Mouse (Mus musculus): Measurements from ENCODE around the gene Tfap2c. TPM values are rescaled to one million over a fixed set of nuclear protein-coding genes. Genes with fewer than 3 reads are reported as not detected.
A peak's percentile ranks its signal among the peaks of the same experiment; 100 is the strongest.

Gene Tfap2c
- polyA plus RNA-seq, 1 experiment from 2014 or later: not detected

DNA sequence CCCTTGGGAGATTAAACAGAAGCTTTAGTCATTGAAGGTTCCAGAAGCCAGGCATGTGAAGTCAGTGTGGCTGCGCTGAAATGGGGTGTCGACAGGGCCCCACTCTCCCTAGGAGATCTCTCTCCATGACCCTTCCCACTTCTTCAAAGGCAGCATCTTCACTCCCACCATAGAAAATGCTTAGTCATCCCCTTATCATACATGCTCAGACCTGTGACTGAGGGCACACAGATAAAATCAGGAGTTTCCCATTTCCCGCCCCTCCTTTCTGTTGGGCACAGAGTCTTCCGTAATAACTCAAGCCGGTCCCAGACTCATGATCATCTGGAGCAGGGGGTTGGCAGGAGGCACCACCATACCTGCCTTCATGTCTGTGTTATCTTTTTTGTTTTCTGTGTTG lies 41.4 kb downstream of the Tfap2c start:
- ATAC-seq (ENCODE audit: low read depth): 0 out of 2 replicates have a peak, but pooled peaks have one; percentile 9
- no peaks in the 10 kb centered on the region for H3K36me3 ChIP-seq (ENCODE audit: control insufficient read depth, insufficient read depth)
- H3K9me3 ChIP-seq (replicated peaks; ENCODE audit: control insufficient read depth, low read length): no peaks in the 10 kb centered on the region
- no peaks in the 10 kb centered on the region; the same call in 1 of the 2 replicates for H3K4me1 ChIP-seq (ENCODE audit: control insufficient read depth, low read depth, low read length)
- H3K9ac ChIP-seq (ENCODE audit: low read depth, low read length): no peak overlapping the region
- H3K27me3 ChIP-seq (ENCODE audit: control insufficient read depth, insufficient read depth, low read depth, low read length): no peaks in the 10 kb centered on the region
- WGBS (ENCODE audit: insufficient replicate concordance): 18% methylated on average over 5 of the region's 5 CpGs
- no peak overlapping the region for H3K4me3 ChIP-seq (ENCODE audit: low read depth, low read length)
- no peak overlapping the region for H3K27ac ChIP-seq (ENCODE audit: low read length)
- no peak overlapping the region for H3K4me2 ChIP-seq (ENCODE audit: low read depth, low read length)

GRCm38 (mm10) chr2:172594326-172594725 lies 44.9 kb downstream of the Tfap2c start:
- H3K4me2 ChIP-seq (ENCODE audit: low read depth, low read length): no peak overlapping the region
- H3K9me3 ChIP-seq (replicated peaks; ENCODE audit: control insufficient read depth, low read length): no peaks in the 10 kb centered on the region
- no peak for ATAC-seq (ENCODE audit: low read depth)
- no peaks in the 10 kb centered on the region for H3K27me3 ChIP-seq (ENCODE audit: control insufficient read depth, insufficient read depth, low read depth, low read length)
- H3K36me3 ChIP-seq (ENCODE audit: control insufficient read depth, insufficient read depth): no peaks in the 10 kb centered on the region
- no peak overlapping the region for H3K9ac ChIP-seq (ENCODE audit: low read depth, low read length)
- WGBS (ENCODE audit: insufficient replicate concordance): 62% methylated on average over 7 of the region's 7 CpGs
- no peak overlapping the region for H3K4me3 ChIP-seq (ENCODE audit: low read depth, low read length)
- no peaks in the 10 kb centered on the region; the same call in 1 of the 2 replicates for H3K4me1 ChIP-seq (ENCODE audit: control insufficient read depth, low read depth, low read length)
- no peak overlapping the region for H3K27ac ChIP-seq (ENCODE audit: low read length)

DNA sequence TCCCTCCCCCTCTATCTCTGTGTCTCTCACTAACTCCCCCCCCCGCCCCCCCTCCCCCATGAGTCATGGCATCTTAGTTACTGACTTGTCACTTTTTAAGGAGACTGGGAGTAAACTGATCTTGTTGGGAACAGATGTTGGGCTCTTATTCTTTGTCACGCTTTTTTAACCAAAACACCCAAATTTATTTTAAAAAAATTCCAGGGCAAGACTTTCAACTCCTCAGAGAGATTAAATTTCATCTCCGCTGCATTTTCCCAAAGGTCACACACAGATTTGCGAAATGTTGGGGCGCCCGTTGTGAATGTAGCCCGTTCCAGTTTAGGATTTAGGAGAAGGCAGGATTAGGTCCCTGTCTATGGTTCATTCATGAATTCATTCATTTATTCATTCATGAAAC lies 47.7 kb downstream of the Tfap2c start:
- H3K4me1 ChIP-seq (ENCODE audit: control insufficient read depth, low read depth, low read length): no peaks in the 10 kb centered on the region
- H3K9ac ChIP-seq (ENCODE audit: low read depth, low read length): no peak overlapping the region
- no peak overlapping the region for H3K4me2 ChIP-seq (ENCODE audit: low read depth, low read length)
- H3K4me3 ChIP-seq (ENCODE audit: low read depth, low read length): no peak overlapping the region
- no peaks in the 10 kb centered on the region for H3K9me3 ChIP-seq (replicated peaks; ENCODE audit: control insufficient read depth, low read length)
- H3K27ac ChIP-seq (ENCODE audit: low read length): no peak overlapping the region
- WGBS (ENCODE audit: insufficient replicate concordance): 58% methylated on average over 7 of the region's 7 CpGs
- no peaks in the 10 kb centered on the region for H3K36me3 ChIP-seq (ENCODE audit: control insufficient read depth, insufficient read depth)
- no peak for ATAC-seq (ENCODE audit: low read depth)
- H3K27me3 ChIP-seq (ENCODE audit: control insufficient read depth, insufficient read depth, low read depth, low read length): no peaks in the 10 kb centered on the region

GRCm38 (mm10) chr2:172597881-172598280 lies 48.5 kb downstream of the Tfap2c start:
- Histone ChIP-seq H3K27ac (ENCODE audit: low read length) (no peak overlapping the region), H3K36me3 (ENCODE audit: control insufficient read depth, insufficient read depth) (no peaks in the 10 kb centered on the region), H3K4me1 (ENCODE audit: control insufficient read depth, low read depth, low read length) (no peaks in the 10 kb centered on the region), H3K27me3 (ENCODE audit: control insufficient read depth, insufficient read depth, low read depth, low read length) (no peaks in the 10 kb centered on the region), H3K4me3 (ENCODE audit: low read depth, low read length) (no peak overlapping the region), H3K9ac (ENCODE audit: low read depth, low read length) (no peak overlapping the region), H3K4me2 (ENCODE audit: low read depth, low read length) (no peak overlapping the region), H3K9me3 (replicated peaks; ENCODE audit: control insufficient read depth, low read length) (no peaks in the 10 kb centered on the region)
- no peak for ATAC-seq (ENCODE audit: low read depth)
- 52% methylated on average over 9 of the region's 9 CpGs for WGBS (ENCODE audit: insufficient replicate concordance)

- ATAC-seq (ENCODE audit: low read depth): no peak
- Histone ChIP-seq H3K4me1 (ENCODE audit: control insufficient read depth, low read depth, low read length) (no peaks in the 10 kb centered on the region), H3K27ac (ENCODE audit: low read length) (no peak overlapping the region), H3K4me2 (ENCODE audit: low read depth, low read length) (no peak overlapping the region), H3K9me3 (replicated peaks; ENCODE audit: control insufficient read depth, low read length) (no peaks in the 10 kb centered on the region), H3K9ac (ENCODE audit: low read depth, low read length) (no peak overlapping the region), H3K36me3 (ENCODE audit: control insufficient read depth, insufficient read depth) (no peaks in the 10 kb centered on the region), H3K27me3 (ENCODE audit: control insufficient read depth, insufficient read depth, low read depth, low read length) (no peaks in the 10 kb centered on the region), H3K4me3 (ENCODE audit: low read depth, low read length) (no peak overlapping the region)
- WGBS (ENCODE audit: insufficient replicate concordance): 73% methylated on average over 3 of the region's 3 CpGs
These were observed 55.2 kb downstream of the Tfap2c start for GRCm38 (mm10) chr2:172604625-172605024.

- 43% methylated on average over 7 of the region's 7 CpGs for WGBS (ENCODE audit: insufficient replicate concordance)
- H3K4me1 ChIP-seq (ENCODE audit: control insufficient read depth, low read depth, low read length): no peaks in the 10 kb centered on the region
- no peak overlapping the region for H3K4me3 ChIP-seq (ENCODE audit: low read depth, low read length)
- ATAC-seq (ENCODE audit: low read depth): no peak
- no peak overlapping the region for H3K9ac ChIP-seq (ENCODE audit: low read depth, low read length)
- no peak overlapping the region for H3K27ac ChIP-seq (ENCODE audit: low read length)
- no peaks in the 10 kb centered on the region for H3K9me3 ChIP-seq (replicated peaks; ENCODE audit: control insufficient read depth, low read length)
- no peaks in the 10 kb centered on the region for H3K27me3 ChIP-seq (ENCODE audit: control insufficient read depth, insufficient read depth, low read depth, low read length)
- no peak overlapping the region for H3K4me2 ChIP-seq (ENCODE audit: low read depth, low read length)
- no peaks in the 10 kb centered on the region for H3K36me3 ChIP-seq (ENCODE audit: control insufficient read depth, insufficient read depth)
These were observed 56.2 kb downstream of the Tfap2c start for GRCm38 (mm10) chr2:172605642-172606041.

GRCm38 (mm10) chr2:172607710-172608109 lies 58.3 kb downstream of the Tfap2c start:
- Histone ChIP-seq H3K4me2 (ENCODE audit: low read depth, low read length) (no peak overlapping the region), H3K9me3 (replicated peaks; ENCODE audit: control insufficient read depth, low read length) (no peaks in the 10 kb centered on the region), H3K36me3 (ENCODE audit: control insufficient read depth, insufficient read depth) (no peaks in the 10 kb centered on the region), H3K4me3 (ENCODE audit: low read depth, low read length) (no peak overlapping the region), H3K27me3 (ENCODE audit: control insufficient read depth, insufficient read depth, low read depth, low read length) (no peaks in the 10 kb centered on the region; the same call in 1 of the 2 replicates), H3K27ac (ENCODE audit: low read length) (no peak overlapping the region), H3K9ac (ENCODE audit: low read depth, low read length) (no peak overlapping the region), H3K4me1 (ENCODE audit: control insufficient read depth, low read depth, low read length) (no peaks in the 10 kb centered on the region)
- WGBS (ENCODE audit: insufficient replicate concordance): 60% methylated on average over 11 of the region's 11 CpGs
- ATAC-seq (ENCODE audit: low read depth): no peak

Other genes with a start within 250 kb of the Tfap2c start
- 136 and 144 TPM in 2 replicates for gene Fam210b, start 204.0 kb upstream of the Tfap2c start, polyA plus RNA-seq (2015; fragmentation: Nextera tagmentation; extraction: Ambion mirVana)
- gene Aurka, start 179.1 kb upstream of the Tfap2c start, polyA plus RNA-seq (2015; fragmentation: Nextera tagmentation; extraction: Ambion mirVana): 118 and 130 TPM in 2 replicates
- 18.8 and 19.6 TPM in 2 replicates for gene Cstf1, start 178.9 kb upstream of the Tfap2c start, polyA plus RNA-seq (2015; fragmentation: Nextera tagmentation; extraction: Ambion mirVana)
- 0.56 and 0.77 TPM in 2 replicates for gene Cass4, start 155.8 kb upstream of the Tfap2c start, polyA plus RNA-seq (2015; fragmentation: Nextera tagmentation; extraction: Ambion mirVana)
- gene Rtf2, start 109.0 kb upstream of the Tfap2c start, polyA plus RNA-seq (2015; fragmentation: Nextera tagmentation; extraction: Ambion mirVana): 41.3 and 42.1 TPM in 2 replicates
- 0.54 and 0.58 TPM in 2 replicates for gene Gcnt7, start 91.0 kb upstream of the Tfap2c start, polyA plus RNA-seq (2015; fragmentation: Nextera tagmentation; extraction: Ambion mirVana)
- gene Fam209, start 77.1 kb upstream of the Tfap2c start, polyA plus RNA-seq (2015; fragmentation: Nextera tagmentation; extraction: Ambion mirVana): 0.13 and 0.18 TPM in 2 replicates